Mouse (Mus musculus): ENCODE results near the gene Rnf13.

DNA sequence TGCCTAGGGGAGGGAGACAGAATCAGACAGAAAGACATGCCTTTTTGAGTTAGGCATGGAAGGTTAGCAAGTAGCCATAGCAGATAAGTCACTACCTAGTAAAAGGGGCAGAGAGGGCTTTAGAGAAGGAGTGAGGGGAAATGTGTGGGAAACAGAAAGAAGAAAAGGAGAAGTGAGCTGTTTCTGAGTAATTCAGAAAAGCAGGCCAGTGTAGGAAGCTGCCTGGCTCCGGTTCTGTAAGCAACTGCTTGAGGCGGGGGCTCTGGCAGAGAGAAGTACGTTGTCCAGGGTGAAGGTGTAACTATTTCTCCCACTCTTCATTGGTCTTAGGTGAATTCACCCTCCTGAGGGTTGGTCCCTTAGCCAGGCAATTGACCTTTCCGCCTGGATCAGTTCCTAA, 39.6 kb upstream of the Rnf13 start:
- TF ChIP-seq POLR2A (IDR thresholded peaks at IDR 0.05; ENCODE audit: insufficient read depth, low read depth, low read length) (no peak), EP300 (IDR thresholded peaks at IDR 0.05; ENCODE audit: insufficient read depth, low read depth, low read length) (no peak), CTCF (IDR thresholded peaks at IDR 0.05) (no peak)
